Comparison of ENCODE assay signal across 16 mouse cellular contexts in the genomic region with DNA sequence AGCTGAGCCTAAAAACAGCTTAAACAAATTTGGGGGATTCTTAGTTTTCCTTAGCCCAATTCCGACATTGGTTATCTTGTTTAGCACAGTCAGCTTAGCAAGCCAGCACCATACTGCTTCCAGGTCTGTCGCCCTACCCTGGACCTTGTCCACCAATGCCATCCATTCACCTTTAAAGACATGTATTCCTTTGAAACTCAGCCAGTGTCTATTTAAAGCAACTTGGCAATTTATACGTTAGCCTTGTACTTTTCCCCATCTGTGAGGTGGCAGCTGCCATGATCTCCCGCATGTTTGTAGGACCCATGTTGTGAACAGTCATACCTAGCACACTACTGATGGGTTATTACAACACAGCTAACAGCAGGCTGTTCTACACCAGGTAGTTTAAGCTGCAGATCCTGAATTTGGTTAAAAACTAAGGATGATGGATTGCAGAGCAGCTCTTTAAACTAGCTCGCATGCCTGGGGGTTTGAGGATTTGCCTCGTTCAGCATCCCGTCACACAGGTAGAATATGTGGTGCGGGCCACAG.
"Had no signal": no experiment of that assay in that cellular context is flagged by ENCODE, and none has a peak within 500 bp of the region (broad histone marks: within the 10 kb centered on the region; RNA-seq: fewer than 3 reads in every experiment).

No protein-coding gene starts in this region.

- DNase-seq: kidney, adult 9 months; kidney, postnatal 4 days; lung, embryonic 14.5 days; lung, postnatal 14 days; retina, postnatal 1 day; thymus, adult 2 months; thymus, postnatal 36 days had no signal

- H3K9ac ChIP-seq: liver, embryonic 12.5 days; lung, embryonic 14.5 days; midbrain, embryonic 15.5 days; neural tube, embryonic 12.5 days; stomach, embryonic 15.5 days had no signal

- H3K9me3 ChIP-seq: liver, embryonic 12.5 days; megakaryocyte, embryonic 14.5 days; midbrain, embryonic 15.5 days; neural tube, embryonic 12.5 days; stomach, embryonic 15.5 days had no signal

- H3K4me2 ChIP-seq: liver, embryonic 12.5 days; lung, embryonic 14.5 days; midbrain, embryonic 11.5 days; midbrain, embryonic 15.5 days; neural tube, embryonic 12.5 days; stomach, embryonic 15.5 days had no signal

- H3K27me3 ChIP-seq: liver, embryonic 12.5 days; megakaryocyte, embryonic 14.5 days; midbrain, embryonic 15.5 days; neural tube, embryonic 12.5 days; stomach, embryonic 15.5 days had no signal

- ATAC-seq: liver, embryonic 12.5 days; midbrain, embryonic 15.5 days had no signal

- H3K4me3 ChIP-seq: layer of hippocampus, adult 2 months; liver, embryonic 12.5 days; megakaryocyte, embryonic 14.5 days; midbrain, embryonic 15.5 days; neural tube, embryonic 12.5 days; stomach, embryonic 15.5 days had no signal

- H3K4me1 ChIP-seq: midbrain, embryonic 15.5 days; neural tube, embryonic 12.5 days; stomach, embryonic 15.5 days had no signal

- H3K27ac ChIP-seq: kidney, postnatal 0 days; layer of hippocampus, adult 2 months; liver, embryonic 12.5 days; macrophage; midbrain, embryonic 15.5 days; neural tube, embryonic 12.5 days; stomach, embryonic 15.5 days had no signal
